Mouse (Mus musculus): ENCODE data around the gene Ddx3x.

GRCm38 (mm10) chrX:13251683-13252082 is 29.1 kb upstream of the Ddx3x start:
- TF ChIP-seq POLR2A (IDR thresholded peaks at IDR 0.05; ENCODE audit: low read depth, low read length) (no peak), CTCF (conservative IDR thresholded peaks at IDR 0.05; ENCODE audit: insufficient read depth, insufficient read length, low read depth, low read length) (no peak)

Measured in kidney, adult 2 months (tissue).